Mouse (Mus musculus) gastrocnemius, adult 2 months (tissue): ENCODE data around the gene H3f3a. TPM values are rescaled to one million over a fixed set of nuclear protein-coding genes. Genes with fewer than 3 reads are reported as not detected.
A peak's percentile ranks its signal among the peaks of the same experiment; 100 is the strongest.

ENCODE experiments used
- DNase-seq: peaks from one replicate; pipeline ENCODE4 v3.0.0; 2022
- H3K27ac ChIP-seq: fragments of 200-600 bp; 2 replicates; pipeline ENCODE4 v1.8.1; 2022; ENCODE audit warnings: mild to moderate bottlenecking
- H3K4me3 ChIP-seq: fragments of 200-600 bp; 2 replicates; pipeline ENCODE4 v1.8.1; 2022; ENCODE audit warnings: mild to moderate bottlenecking, moderate library complexity
- CTCF ChIP-seq: fragments of 200-600 bp; IDR thresholded peaks from 2 replicates; pipeline ENCODE4 v1.8.1; 2022; ENCODE audit warnings: antibody characterized with exemption, mild to moderate bottlenecking, moderate library complexity
- intact Hi-C: fragments of 180-260 bp; cut with DNase I; formaldehyde crosslinking; loops from one replicate; pipeline ENCODE4 v1.15.1; 2025
- total RNA-seq, 2 experiments: library from RNA; stranded (reverse); gene quantifications; 2 replicates each; pipeline ENCODE4 v1.2.3; 2021

The H3f3a gene
- total RNA-seq, 2 experiments from 2014 or later = 314 to 379 TPM

DNA sequence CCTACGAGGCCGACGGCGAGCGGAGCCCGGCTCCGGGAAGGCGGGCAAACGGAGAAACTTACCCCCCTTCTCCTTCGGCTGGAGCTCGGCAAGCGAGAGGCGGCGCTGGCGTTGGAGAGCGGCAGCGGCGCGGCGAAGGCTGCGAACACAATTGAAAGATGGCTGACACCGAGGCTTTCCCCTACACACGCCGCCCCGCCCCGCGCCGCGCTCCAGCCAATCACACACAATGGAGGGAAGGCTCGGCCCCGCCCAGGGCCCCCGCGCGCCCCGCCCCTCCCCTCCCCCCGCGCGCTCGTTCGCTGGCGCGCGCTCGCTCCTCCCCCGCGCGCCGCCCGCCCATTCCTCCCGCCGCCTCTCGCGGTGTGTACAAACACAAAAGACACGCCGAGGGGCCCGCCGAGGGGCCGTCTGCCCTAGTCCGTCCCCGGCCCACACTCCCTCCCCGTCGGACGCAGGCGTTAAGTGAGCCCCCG, 296 bp downstream of the H3f3a start:
- intact Hi-C loops = loop anchor here (2.0 to 5.0 kb wide), 2 partner anchors 37 to 86 kb away; partner anchors contain the start of gene Acbd3
- DNase-seq = peak; percentile 97
- peak overlapping the region; percentile 94 for H3K27ac ChIP-seq
- TF ChIP-seq CTCF = no peak
- peak overlapping the region; percentile 99 for H3K4me3 ChIP-seq

DNA sequence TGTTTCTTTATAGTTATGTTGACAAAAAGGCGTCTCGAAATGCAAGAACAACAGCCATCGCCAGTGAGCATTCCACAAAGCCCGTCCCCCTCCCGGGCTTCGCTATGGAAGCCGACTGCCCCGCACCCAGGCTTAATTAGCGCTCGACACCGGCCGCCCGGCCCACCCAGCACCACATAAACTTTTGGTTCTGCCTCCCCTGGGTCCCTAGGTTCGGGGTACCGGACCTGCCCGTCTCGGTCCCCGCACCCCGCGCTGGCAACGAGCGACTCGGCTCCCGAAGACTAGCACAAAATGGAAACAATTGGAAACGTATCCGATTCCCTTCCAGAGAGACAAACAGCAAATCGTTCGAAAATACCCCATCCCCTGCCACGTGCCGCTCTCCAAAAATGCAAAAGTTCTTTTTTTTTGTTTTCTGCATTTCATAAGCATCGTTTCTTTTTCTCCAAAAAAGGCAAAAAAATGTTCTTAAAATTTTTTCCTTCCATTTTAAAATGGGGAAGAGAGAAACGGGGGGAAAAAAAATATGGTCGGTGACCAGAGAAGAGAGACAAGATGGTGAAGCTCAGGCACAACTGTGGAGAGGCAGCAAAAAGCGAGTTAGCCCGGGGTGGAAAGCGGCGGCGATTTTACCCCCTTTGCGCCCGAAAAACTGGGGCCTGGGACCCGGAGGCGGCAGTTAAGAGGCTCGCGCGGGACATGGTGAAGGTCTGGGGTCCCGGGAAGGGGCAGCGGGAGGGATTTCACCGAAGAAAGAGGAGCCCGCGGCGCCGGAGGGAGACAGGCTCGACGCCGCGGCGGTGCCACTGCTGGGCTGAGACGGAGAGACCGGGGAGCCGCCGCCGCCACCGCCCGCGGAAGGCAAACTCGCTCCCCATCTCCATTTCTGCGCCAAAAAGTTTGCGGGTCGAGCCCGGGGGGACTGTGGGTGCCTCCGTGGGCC, 1.0 kb downstream of the H3f3a start:
- intact Hi-C loops = loop anchor here (2.0 to 5.0 kb wide), 2 partner anchors 36 to 85 kb away; partner anchors contain the start of gene Acbd3

DNA sequence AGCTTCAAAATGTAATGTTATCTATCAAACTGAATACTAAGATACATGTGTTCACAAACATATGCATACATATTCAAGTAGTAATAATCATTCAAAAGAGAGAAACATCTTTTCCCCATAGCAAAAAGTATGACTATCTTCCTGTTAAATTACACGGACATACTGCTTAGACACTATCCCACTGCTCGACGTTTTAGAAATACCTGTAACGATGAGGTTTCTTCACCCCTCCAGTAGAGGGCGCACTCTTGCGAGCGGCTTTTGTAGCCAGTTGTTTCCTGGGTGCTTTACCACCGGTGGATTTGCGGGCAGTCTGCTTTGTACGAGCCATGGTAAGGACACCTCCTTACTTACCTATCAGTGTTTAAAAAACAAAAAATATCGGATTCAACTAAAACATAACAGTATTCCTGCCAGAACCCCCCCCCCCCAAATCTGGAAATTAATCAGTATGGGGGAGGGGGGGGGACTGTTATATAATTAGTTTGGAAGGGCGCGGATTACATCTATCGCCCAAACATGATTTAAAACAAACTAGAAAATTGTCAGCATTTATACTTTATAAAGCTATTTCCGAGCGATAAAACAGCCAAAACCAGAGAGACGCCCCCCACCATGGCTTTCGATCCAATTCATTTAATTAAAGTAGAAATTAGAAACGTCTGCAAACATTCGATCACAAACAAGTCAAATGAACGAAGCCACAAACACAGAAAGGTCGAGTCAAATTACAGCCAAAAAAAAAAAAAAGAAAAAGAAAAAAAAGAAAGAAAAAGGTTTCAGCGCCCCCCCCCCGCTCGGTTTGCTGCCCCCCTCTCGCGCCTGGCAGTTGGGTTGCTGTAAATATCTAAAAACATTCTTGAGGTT, 1.9 kb downstream of the H3f3a start:
- H3K27ac ChIP-seq = peak overlapping the region; percentile 94
- peak; percentile 72 for TF ChIP-seq CTCF
- no peak for DNase-seq
- peak overlapping the region; percentile 99 for H3K4me3 ChIP-seq
- intact Hi-C loops = loop anchor here (2.0 to 5.0 kb wide), 2 partner anchors 35 to 85 kb away; partner anchors contain the start of gene Acbd3

More for the DNA sequence above, 1.0 kb downstream of the H3f3a start:
- TF ChIP-seq CTCF = no peak
- Histone ChIP-seq H3K4me3 (peak overlapping the region; percentile 99), H3K27ac (peak overlapping the region; percentile 94)
- DNase-seq = peak; percentile 62

DNA sequence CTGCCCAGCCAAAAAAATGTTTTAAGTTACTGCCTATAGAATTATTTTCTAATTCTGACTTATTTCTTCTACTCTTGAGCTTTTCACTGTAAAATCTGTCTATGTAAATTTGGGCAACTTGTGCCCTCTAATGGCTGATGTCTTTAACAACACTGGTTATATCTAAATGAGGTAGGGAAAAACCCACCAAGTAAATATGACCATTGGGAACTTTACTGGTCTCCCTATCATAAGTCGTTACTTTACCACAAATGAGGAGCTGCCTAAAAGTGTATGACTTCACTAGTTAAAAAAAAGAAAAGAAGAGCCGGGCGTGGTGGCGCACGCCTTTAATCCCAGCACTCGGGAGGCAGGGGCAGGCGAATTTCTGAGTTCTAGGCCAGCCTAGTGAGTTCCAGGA, 2.8 kb downstream of the H3f3a start:
- intact Hi-C loops = loop anchor here (1.0 to 5.0 kb wide), 2 partner anchors 43 to 84 kb away; partner anchors contain the start of gene Acbd3
- H3K27ac ChIP-seq = peak overlapping the region; percentile 94
- H3K4me3 ChIP-seq = peak overlapping the region; percentile 99
- peak; percentile 57 for TF ChIP-seq CTCF
- DNase-seq = no peak

DNA sequence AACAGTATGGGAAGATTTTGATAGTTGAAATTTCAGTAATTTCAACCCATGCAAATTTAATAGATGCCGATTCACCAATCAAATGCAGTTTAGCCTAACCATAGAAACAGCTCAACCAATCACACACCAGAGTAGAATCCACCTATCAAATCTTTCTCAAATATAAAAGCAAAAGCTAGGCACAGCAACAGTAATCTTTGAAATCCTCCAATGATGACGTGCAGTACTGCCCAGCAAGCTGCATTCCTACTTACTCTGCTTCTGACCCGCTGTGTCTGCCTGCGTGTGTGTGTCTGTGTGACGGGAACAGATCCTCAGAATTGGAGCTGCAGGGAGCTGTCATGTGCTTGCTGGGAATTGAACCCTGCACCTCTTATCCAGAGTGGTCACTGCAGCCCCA, 4.9 kb downstream of the H3f3a start:
- no peak for DNase-seq
- Histone ChIP-seq H3K4me3 (peak overlapping the region; percentile 50), H3K27ac (peak overlapping the region; percentile 46; the same call in 1 of the 2 replicates)
- intact Hi-C loops = no loop called here
- no peak for TF ChIP-seq CTCF

DNA sequence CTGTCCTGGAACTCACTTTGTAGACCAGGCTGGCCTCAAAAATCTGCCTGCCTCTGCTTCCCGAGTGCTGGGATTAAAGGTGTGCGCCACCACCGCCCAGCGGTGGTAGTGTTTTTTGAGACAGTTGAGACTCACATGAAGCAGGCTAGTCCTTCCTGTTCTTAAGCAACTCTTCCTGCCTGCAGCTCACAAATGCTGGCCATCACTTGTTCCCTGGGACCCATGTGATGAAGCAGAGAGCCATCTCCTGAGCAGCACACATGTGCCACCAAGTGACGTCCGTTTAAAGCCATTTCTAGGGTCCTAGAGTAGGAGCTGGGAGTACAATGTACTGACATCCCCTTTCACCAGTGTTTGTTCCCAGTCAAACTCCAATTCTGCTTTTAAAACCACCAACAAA, 9.9 kb downstream of the H3f3a start:
- H3K27ac ChIP-seq = no peak overlapping the region
- TF ChIP-seq CTCF = no peak
- H3K4me3 ChIP-seq = no peak overlapping the region
- DNase-seq = no peak
- intact Hi-C loops = no loop called here

DNA sequence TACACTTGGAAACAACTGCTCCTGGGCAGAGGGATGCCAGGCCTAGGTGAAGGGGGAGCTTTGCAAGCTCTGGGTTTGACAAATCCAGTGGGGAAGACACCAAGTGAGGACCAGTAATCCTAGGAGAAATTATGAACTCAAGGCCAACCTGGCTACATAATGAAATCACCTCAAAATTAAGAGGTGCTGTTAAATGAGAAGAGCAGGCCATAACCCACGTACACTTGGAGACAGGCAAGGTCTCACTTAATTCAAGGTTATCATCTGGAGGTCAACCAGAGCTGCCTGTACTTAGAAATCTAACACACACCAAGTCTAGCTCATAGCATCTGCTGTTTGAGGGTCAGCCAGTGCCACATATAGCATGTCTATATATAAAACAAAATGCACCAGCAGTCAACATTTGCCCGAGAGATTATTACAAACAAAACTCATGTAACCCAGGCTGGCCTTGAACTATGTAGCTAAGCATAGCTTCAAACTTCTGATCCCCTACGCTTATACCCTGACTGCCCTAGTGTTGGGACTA, 12.2 kb downstream of the H3f3a start:
- TF ChIP-seq CTCF = no peak
- intact Hi-C loops = no loop called here
- H3K27ac ChIP-seq = peak overlapping the region; percentile 17
- DNase-seq = no peak
- no peak overlapping the region for H3K4me3 ChIP-seq

DNA sequence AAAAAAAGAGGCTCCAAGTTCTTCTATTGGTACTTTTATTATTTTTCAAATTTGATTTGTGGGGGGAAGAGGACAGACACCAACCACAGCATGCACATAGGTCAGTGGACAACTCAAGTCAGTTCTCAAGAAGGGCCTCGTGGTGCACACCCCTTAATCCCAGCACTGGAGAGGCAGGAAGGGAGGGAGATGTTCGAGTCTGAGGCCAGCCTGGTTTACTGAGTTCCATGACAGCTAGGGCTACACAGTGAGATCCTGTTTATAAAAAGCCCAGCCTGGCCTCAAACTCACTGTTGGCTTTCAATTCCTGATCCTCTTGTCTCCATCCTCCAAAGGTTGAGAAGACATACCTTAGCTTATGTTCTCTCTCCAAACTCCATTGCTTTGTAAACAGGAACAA, 12.9 kb downstream of the H3f3a start:
- no peak for TF ChIP-seq CTCF
- no peak for DNase-seq
- Histone ChIP-seq H3K27ac (no peak overlapping the region), H3K4me3 (no peak overlapping the region)
- intact Hi-C loops = no loop called here

DNA sequence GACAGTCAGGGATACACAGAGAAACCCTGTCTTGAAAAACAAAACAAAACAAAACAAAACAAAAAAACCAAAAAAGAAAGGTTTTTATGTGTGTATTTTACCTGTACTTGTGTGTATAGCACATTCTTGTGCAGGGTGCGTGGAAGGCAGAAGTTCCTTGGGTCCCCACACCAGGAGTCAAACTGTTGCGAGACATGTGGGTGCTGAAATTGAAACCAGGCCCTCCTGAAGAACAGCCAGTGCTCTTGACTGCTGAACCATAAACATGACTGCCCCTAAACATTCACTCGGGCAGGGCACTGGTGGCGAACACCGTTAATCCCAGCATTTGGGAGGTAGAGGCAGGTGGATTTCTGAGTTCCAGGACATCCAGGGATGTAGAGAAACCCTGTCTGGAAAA, 13.7 kb downstream of the H3f3a start:
- H3K4me3 ChIP-seq = no peak overlapping the region
- H3K27ac ChIP-seq = no peak overlapping the region
- TF ChIP-seq CTCF = no peak
- intact Hi-C loops = no loop called here
- no peak for DNase-seq

DNA sequence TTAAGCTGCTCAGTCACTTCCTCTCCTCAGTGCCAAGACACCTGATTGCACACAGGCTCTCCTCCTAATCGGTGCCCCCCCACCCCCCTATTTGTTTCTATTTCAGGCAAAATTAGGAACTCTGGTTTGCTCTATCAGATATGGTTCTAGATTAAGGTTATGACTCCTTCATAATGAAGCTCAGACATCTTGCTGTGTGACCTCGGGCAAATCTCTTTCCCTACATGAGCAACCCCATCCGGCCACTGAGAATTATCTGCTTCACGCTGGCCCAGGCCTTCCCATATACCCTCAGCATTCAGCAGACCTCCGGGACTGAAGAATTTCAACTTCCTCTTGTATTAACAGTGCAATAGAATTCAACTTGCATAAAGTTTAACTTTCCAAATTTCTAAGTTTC, 14.5 kb downstream of the H3f3a start:
- intact Hi-C loops = no loop called here
- DNase-seq = no peak
- H3K4me3 ChIP-seq = no peak overlapping the region
- no peak for TF ChIP-seq CTCF
- H3K27ac ChIP-seq = no peak overlapping the region

DNA sequence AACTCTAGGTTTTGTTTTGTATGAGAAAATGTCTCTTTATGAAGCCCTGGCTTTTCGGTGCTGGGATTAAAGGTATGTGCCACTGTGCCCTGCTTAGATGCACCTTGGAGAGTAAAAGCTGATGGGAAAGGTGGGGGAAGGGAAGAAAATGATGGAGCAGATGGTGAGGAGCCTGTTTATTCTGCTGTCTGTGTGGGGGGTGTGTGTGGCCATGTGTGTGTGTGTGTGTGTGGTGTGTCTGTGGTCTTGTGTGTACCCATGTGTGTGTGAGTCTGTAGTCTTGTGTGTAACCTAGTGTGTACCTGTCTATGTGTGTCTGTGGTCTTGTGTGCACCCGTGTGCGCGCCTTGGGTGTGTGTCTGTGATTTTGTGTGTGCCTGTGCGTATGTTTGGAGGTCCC, 15.1 kb downstream of the H3f3a start:
- H3K4me3 ChIP-seq = no peak overlapping the region
- intact Hi-C loops = no loop called here
- no peak for TF ChIP-seq CTCF
- DNase-seq = no peak
- H3K27ac ChIP-seq = no peak overlapping the region

DNA sequence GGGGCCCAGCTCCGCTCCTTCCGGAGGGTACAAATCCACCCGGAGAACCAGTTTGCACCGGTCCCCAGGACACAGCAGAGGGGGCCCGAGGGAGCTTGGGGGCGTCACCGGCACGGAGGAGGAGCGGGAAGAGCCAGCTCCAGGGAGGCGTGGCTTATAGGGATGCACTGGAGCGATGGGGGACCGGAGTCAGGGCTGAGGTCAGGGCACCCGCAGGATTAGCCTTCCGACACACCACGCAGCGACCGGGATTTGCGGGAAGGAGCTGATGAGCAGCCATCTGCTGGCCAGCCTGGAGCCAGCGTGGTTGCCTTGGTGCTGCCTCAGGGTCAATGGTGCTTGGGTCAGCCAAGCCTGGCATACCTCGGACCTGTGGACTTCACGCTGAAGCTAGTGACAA, 19.6 kb downstream of the H3f3a start:
- Histone ChIP-seq H3K4me3 (peak overlapping the region; percentile 66), H3K27ac (no peak overlapping the region)
- DNase-seq = peak; percentile 34
- TF ChIP-seq CTCF = no peak
- intact Hi-C loops = no loop called here
